Mouse (Mus musculus) ES-Bruce4 (cell line): Measurements from ENCODE around the gene Zcchc17. TPM values are rescaled to one million over a fixed set of nuclear protein-coding genes. Genes with fewer than 3 reads are reported as not detected.

Experiments
- H3K27ac ChIP-seq: 2 replicates; pipeline ENCODE4 v1.5.1; 2012; ENCODE audit warnings: low read length, inconsistent platforms; ENCODE audit not compliant: insufficient read depth
- H3K27me3 ChIP-seq: 2 replicates; pipeline ENCODE4 v1.6.1; 2012; ENCODE audit warnings: mild to moderate bottlenecking, low read length, inconsistent platforms; ENCODE audit not compliant: control insufficient read depth, poor library complexity, insufficient read depth, severe bottlenecking
- H3K36me3 ChIP-seq: 2 replicates; pipeline ENCODE4 v1.6.1; 2012; ENCODE audit warnings: inconsistent platforms, mild to moderate bottlenecking, low read length, moderate library complexity; ENCODE audit not compliant: control insufficient read depth, poor library complexity, insufficient read depth, severe bottlenecking
- H3K4me1 ChIP-seq: one replicate; pipeline ENCODE4 v1.8.1; 2011; ENCODE audit warnings: low read length; ENCODE audit not compliant: control insufficient read depth, insufficient read depth
- H3K4me3 ChIP-seq: 2 replicates; pipeline ENCODE4 v1.5.1; 2011; ENCODE audit warnings: low read depth, mild to moderate bottlenecking, low read length
- H3K9ac ChIP-seq: 2 replicates; pipeline ENCODE4 v1.6.1; 2012; ENCODE audit warnings: low read depth, mild to moderate bottlenecking, inconsistent platforms; ENCODE audit not compliant: poor library complexity, severe bottlenecking
- H3K9me3 ChIP-seq: replicated peaks from 2 replicates; pipeline ENCODE4 v1.6.1; 2012; ENCODE audit warnings: mild to moderate bottlenecking, low read length, inconsistent platforms; ENCODE audit not compliant: control insufficient read depth, poor library complexity, insufficient read depth, severe bottlenecking
- CTCF ChIP-seq: IDR thresholded peaks from one replicate; pipeline ENCODE4 v1.8.1; 2011; ENCODE audit warnings: low read depth, low read length
- EP300 ChIP-seq: IDR thresholded peaks from 2 replicates; pipeline ENCODE4 v1.6.1; 2011; ENCODE audit warnings: low read depth, low read length; ENCODE audit not compliant: insufficient read depth
- POLR2A ChIP-seq: IDR thresholded peaks from one replicate; pipeline ENCODE4 v1.8.1; 2011; ENCODE audit warnings: low read length; ENCODE audit not compliant: insufficient read depth
- polyA plus RNA-seq: library from polyadenylated mRNA; stranded (reverse); fragments of >200 nt; gene quantifications from 2 replicates; pipeline ENCODE4 v1.2.4, GENCODE M21; 2011; ENCODE audit warnings: low read depth; ENCODE audit not compliant: missing spikeins, insufficient read depth, insufficient read length

Gene Zcchc17
- polyA plus RNA-seq: 21.3 and 25.1 TPM in 2 replicates

DNA sequence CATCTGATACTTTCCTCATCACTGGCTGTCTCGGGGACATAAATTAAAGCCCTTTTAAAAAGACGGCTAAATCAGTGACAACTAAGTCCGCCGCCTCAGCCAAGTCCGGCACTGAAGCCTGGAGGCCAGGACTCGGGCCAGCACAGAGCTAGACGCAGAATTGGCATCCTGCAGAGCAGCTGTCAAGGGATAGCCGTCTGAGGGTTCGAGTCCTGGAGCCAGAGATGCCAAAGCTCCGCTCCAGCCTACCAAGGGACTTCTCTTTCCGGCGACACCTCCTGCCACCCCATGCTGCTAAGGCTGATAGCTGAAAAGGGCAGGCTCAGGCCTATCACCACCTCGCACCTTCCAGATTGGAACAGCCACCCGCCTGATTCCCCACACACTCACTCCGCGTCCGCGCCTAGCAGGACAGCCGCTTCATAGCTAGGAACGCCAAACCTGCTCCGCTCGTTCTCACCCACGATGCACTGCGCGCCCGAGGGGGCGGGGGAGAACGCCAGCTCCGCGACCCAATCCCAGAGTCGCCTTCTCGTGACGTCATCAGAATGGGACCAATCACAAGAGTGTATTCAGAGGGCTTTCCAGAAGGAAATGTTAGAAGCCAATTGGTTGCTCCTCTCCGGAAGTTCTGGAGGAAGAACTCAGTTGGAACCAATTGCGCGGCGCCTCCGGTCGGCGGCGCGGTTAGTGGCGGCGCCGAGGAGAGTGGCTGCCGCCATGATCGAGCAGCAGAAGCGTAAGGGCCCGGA, at the start of gene Zcchc17, which contains the start of gene Snrnp40:
TSS of gene Zcchc17 (minus strand) at position 458 of the 752 bp plus-strand sequence.
TSS of gene Snrnp40 (plus strand) at position 647 of the 752 bp plus-strand sequence.
- no peaks in the 10 kb centered on the region for H3K9me3 ChIP-seq
- no peaks in the 10 kb centered on the region for H3K27me3 ChIP-seq
- H3K9ac ChIP-seq: peak within 1 kb of the TSS; percentile 97
- peaks cover 10% of the 10 kb centered on the region for H3K36me3 ChIP-seq
- H3K27ac ChIP-seq: 0 out of 2 replicates have a peak within 1 kb of the TSS, but pooled peaks have one; percentile 8
- H3K4me3 ChIP-seq: peak within 1 kb of the TSS; percentile 96
- H3K4me1 ChIP-seq: no peaks in the 10 kb centered on the region
- TF ChIP-seq POLR2A: peak; percentile 78
- TF ChIP-seq EP300: no peak
- TF ChIP-seq CTCF: no peak

DNA sequence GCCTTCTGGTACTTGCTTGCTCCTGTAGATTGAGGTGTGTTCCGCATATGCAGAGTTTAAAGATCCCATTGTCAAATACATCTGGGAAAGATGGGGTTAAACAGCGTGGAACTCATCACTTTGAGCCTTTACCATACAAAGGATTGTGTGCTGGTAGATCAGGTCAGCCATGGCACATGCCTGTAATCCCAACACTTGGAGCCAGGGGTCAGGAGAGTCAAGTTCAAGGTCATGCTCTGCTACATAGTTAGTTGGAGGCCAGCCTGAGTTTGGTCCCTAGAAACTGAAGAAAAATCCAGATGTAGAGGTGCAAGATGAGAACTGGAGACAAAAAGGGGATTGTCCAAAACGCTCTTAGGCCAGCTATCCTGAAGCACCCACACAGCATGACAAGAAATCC, 31.5 kb upstream of the Zcchc17 start:
- TF ChIP-seq POLR2A: no peak
- peak; percentile 8 for TF ChIP-seq CTCF
- TF ChIP-seq EP300: no peak
- no peak overlapping the region for H3K9ac ChIP-seq
- H3K4me1 ChIP-seq: no peaks in the 10 kb centered on the region
- H3K9me3 ChIP-seq: no peaks in the 10 kb centered on the region
- H3K36me3 ChIP-seq: peaks cover 27% of the 10 kb centered on the region
- no peak overlapping the region for H3K27ac ChIP-seq
- H3K4me3 ChIP-seq: no peak overlapping the region
- no peaks in the 10 kb centered on the region for H3K27me3 ChIP-seq

DNA sequence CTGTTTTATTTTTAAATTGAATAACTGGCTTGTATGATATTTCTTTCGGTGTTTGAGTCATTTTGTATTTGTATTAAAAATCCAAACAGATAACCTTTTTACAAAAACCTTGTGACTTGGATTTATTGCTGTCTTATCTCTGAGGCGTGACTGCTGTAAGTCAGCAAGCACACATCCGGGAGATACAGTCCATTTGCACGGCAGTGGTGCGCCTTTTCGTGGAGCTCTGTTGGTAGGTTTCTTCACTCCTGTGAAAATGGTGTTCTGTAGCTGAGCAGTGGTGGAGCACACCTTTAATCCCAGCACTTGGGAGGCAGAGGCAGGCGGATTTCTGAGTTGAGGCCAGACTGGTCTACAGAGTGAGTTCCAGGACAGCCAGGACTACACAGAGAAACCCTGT, 30.2 kb upstream of the Zcchc17 start:
- no peak for TF ChIP-seq CTCF
- no peak for TF ChIP-seq POLR2A
- TF ChIP-seq EP300: no peak
- Histone ChIP-seq H3K36me3 (peaks cover 36% of the 10 kb centered on the region), H3K9me3 (no peaks in the 10 kb centered on the region), H3K9ac (no peak overlapping the region), H3K27ac (no peak overlapping the region), H3K27me3 (no peaks in the 10 kb centered on the region), H3K4me3 (no peak overlapping the region), H3K4me1 (no peaks in the 10 kb centered on the region)

DNA sequence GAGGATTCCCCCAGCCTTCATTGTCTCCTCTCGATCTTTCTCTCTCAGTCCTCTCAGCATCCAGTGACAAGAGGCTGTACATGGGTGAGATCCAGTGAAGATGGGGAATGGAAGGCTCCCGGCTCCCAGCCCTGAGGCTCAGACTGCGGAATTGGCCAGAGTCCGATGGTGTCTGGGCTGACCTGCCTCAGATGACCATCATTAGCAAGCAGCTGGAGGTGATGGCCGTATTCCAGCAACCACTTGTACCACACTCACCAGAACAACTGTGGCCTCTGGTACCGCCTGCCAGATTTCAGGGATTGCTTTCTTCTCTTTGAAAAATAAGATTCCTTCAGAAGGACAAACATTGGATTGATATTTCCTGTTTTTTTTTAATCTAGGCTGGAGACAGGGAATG, 29.8 kb upstream of the Zcchc17 start:
- TF ChIP-seq POLR2A: no peak
- no peak for TF ChIP-seq EP300
- TF ChIP-seq CTCF: no peak
- peaks cover 39% of the 10 kb centered on the region for H3K36me3 ChIP-seq
- H3K9ac ChIP-seq: no peak overlapping the region
- H3K27ac ChIP-seq: no peak overlapping the region
- H3K27me3 ChIP-seq: no peaks in the 10 kb centered on the region
- H3K4me1 ChIP-seq: no peaks in the 10 kb centered on the region
- no peak overlapping the region for H3K4me3 ChIP-seq
- no peaks in the 10 kb centered on the region for H3K9me3 ChIP-seq

DNA sequence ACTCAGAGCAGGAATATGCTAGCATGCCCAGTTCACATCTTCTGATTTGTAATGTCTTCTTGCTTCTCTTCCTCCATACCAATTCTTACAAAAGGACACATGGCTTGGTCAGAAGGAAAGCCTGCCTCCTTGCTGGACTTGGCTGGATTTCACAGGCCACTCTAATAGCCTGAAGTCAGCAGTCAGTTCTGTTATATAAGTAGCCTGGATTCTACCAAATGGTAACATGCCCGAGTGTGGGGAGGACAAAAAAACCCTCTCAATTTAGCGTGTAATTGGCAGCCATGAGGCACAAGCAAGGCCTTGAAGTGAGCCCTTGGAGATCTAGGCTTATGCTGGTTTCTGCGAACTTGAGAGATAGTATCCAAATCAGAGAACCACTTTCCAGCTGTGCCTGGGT, 27.5 kb upstream of the Zcchc17 start:
- Histone ChIP-seq H3K9ac (no peak overlapping the region), H3K4me1 (no peaks in the 10 kb centered on the region), H3K27ac (no peak overlapping the region), H3K36me3 (peaks cover 52% of the 10 kb centered on the region), H3K27me3 (no peaks in the 10 kb centered on the region), H3K9me3 (no peaks in the 10 kb centered on the region), H3K4me3 (no peak overlapping the region)
- TF ChIP-seq CTCF (no peak), EP300 (no peak), POLR2A (no peak)

DNA sequence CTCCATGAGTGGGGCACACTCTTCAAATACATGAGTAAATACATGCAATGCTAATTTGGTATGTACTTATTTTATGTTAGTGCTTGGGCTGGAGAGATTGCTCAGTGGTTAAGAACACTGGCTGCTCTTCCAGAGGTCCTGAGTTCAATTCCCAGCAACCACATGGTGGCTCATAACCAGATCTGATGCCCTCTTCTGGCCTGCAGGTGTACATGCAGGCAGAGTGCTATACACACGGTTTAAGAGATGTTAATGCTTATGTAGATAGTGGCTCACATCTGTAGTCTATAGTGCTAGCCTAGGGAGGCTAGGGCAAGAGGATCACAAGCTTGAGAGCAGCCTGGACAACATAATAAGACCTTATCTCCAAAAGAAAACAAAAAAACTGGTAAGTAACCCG, 20.7 kb upstream of the Zcchc17 start:
- Histone ChIP-seq H3K27ac (no peak overlapping the region), H3K27me3 (no peaks in the 10 kb centered on the region), H3K4me1 (no peaks in the 10 kb centered on the region), H3K4me3 (no peak overlapping the region), H3K9me3 (no peaks in the 10 kb centered on the region), H3K36me3 (peaks cover 48% of the 10 kb centered on the region), H3K9ac (no peak overlapping the region)
- TF ChIP-seq CTCF: peak; percentile 5
- no peak for TF ChIP-seq POLR2A
